Mouse (Mus musculus) liver, embryonic 18 days (tissue): Measurements from ENCODE around the gene Xkrx. TPM values are rescaled to one million over a fixed set of nuclear protein-coding genes. Genes with fewer than 3 reads are reported as not detected.

Experiments used
- polyA plus RNA-seq: library from polyadenylated mRNA; depleted of rRNA; stranded (reverse); fragments of >200 nt; gene quantifications from 2 replicates; pipeline ENCODE4 v1.2.3, GENCODE M21; 2012; rRNA removed

Gene Xkrx
- polyA plus RNA-seq = 0.08 and 0.15 TPM in 2 replicates

GRCm38 (mm10) chrX:134162043-134162720, at the start of gene Xkrx:
Gene Xkrx, minus strand, starts transcription at chrX:134162076.

GRCm38 (mm10) chrX:134187201-134187600, 25.3 kb upstream of the Xkrx start, which contains the start of gene Arl13a:
Gene Arl13a, plus strand, starts transcription at chrX:134187501.

Other genes with a start within 250 kb of the Xkrx start
- gene Sytl4, start 180.3 kb downstream of the Xkrx start, polyA plus RNA-seq = 0.87 and 0.96 TPM in 2 replicates
- gene Cstf2, start 102.9 kb downstream of the Xkrx start, polyA plus RNA-seq = 8.4 TPM in 2 replicates
- gene Arl13a, start 25.4 kb upstream of the Xkrx start, polyA plus RNA-seq = not detected in 2 replicates
- not detected in 2 replicates for gene Nox1, start 59.9 kb upstream of the Xkrx start, polyA plus RNA-seq
- 7.3 and 7.7 TPM in 2 replicates for gene Trmt2b, start 114.9 kb upstream of the Xkrx start, polyA plus RNA-seq
- 0.25 and 0.28 TPM in 2 replicates for gene Tmem35a, start 133.1 kb upstream of the Xkrx start, polyA plus RNA-seq
- gene Cenpi, start 146.0 kb upstream of the Xkrx start, polyA plus RNA-seq = 5.1 TPM in 2 replicates
- gene Drp2, start 242.5 kb upstream of the Xkrx start, polyA plus RNA-seq = 0.22 TPM in 2 replicates